Mouse (Mus musculus): ENCODE measurements around the gene Slit1. TPM values are rescaled to one million over a fixed set of nuclear protein-coding genes. Genes with fewer than 3 reads are reported as not detected.

Slit1 gene
- polyA plus RNA-seq, 1 experiment, result 0.06 TPM

DNA sequence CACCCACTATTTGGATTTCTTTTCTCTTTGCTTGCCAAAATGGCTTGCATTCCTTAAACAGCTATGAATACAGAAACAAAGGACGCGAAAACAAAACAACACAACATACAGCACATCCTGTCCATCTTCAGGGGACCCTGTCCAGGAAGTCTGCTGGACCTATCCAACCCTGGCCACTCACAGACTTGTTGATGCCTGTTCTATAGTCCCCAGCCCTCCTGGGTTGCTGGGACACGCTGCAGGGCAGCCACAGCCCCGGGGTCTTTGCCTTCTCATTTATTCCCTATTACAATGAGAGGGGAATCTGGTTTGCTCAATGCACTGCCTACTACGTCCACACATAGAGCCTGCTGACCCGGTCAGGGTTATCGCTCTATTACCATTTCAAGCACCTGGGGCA, 72.5 kb downstream of the Slit1 start:
- TF ChIP-seq GATA1 (IDR thresholded peaks at IDR 0.05; ENCODE audit: low read length) (no peak), TAL1 (IDR thresholded peaks at IDR 0.05; ENCODE audit: low read length) (no peak)
- Histone ChIP-seq H3K27me3 (ENCODE audit: control insufficient read depth) (peaks cover 6% of the 10 kb centered on the region; the same call in 1 of the 2 replicates), H3K4me1 (ENCODE audit: control insufficient read depth) (no peaks in the 10 kb centered on the region)

DNA sequence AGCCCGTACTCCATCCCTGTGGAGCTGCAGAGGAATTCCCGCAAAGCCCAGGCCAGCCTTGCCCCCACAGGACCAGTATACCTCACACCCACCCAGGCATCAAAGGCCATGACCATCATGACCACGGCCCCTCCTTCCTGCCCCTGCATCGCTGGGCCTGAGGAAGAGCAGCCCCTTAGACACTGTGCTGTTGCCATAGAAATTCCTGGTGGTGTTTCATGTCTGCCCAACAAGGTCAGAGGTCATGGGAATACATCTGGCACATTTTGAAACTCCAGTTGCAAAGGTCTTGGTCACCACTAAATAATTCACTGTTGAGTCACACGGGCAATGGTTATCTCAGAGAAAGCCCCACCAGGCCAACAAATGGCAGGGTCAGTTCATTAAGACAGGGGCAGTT, 73.0 kb downstream of the Slit1 start:
- peaks cover 6% of the 10 kb centered on the region; the same call in 1 of the 2 replicates for H3K27me3 ChIP-seq (ENCODE audit: control insufficient read depth)
- H3K36me3 ChIP-seq (ENCODE audit: control insufficient read depth), result no peaks in the 10 kb centered on the region
- no peak overlapping the region for H3K4me3 ChIP-seq (replicated peaks)
- H3K4me1 ChIP-seq (ENCODE audit: control insufficient read depth), result no peaks in the 10 kb centered on the region
- H3K9me3 ChIP-seq (ENCODE audit: control insufficient read depth, low read length), result no peaks in the 10 kb centered on the region
- TF ChIP-seq GATA1 (IDR thresholded peaks at IDR 0.05; ENCODE audit: low read length) (no peak), TAL1 (IDR thresholded peaks at IDR 0.05; ENCODE audit: low read length) (no peak)

More for the DNA sequence above, 72.5 kb downstream of the Slit1 start:
- H3K4me3 ChIP-seq (replicated peaks), result no peak overlapping the region
- H3K36me3 ChIP-seq (ENCODE audit: control insufficient read depth), result no peaks in the 10 kb centered on the region
- no peaks in the 10 kb centered on the region for H3K9me3 ChIP-seq (ENCODE audit: control insufficient read depth, low read length)

DNA sequence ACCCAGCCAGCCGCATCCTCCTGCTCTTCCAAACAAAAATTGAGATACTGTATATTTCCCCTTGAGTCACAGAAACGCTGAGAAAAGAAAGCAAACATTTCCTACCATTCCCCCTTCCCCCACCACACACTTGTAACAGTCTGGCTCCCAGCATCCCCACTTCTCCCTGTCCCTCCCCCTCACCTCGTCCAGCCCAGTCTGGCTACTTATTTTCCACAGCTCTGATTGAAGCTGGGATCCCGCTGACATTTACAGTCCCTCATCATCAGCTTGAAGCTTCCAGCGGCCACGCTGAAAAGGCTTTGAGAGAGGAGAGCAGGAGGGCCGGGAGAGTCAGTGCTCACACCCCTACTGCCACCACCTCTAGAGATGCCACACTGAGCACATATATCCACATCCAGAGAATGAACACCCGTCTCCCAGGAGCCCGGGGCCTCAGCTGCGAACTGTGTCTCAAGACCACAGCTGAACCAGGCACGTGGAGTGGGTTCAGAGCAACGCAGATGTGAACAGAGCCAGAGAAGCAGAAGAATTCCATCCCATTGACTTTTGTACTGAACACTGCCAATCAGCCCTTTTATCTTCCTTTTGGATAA, 73.6 kb downstream of the Slit1 start:
- Histone ChIP-seq H3K27me3 (ENCODE audit: control insufficient read depth) (peaks cover 12% of the 10 kb centered on the region), H3K36me3 (ENCODE audit: control insufficient read depth) (no peaks in the 10 kb centered on the region), H3K9me3 (ENCODE audit: control insufficient read depth, low read length) (no peaks in the 10 kb centered on the region), H3K4me1 (ENCODE audit: control insufficient read depth) (no peaks in the 10 kb centered on the region), H3K4me3 (replicated peaks) (no peak overlapping the region)
- TF ChIP-seq TAL1 (IDR thresholded peaks at IDR 0.05; ENCODE audit: low read length) (no peak), GATA1 (IDR thresholded peaks at IDR 0.05; ENCODE audit: low read length) (no peak)

- Histone ChIP-seq H3K4me3 (replicated peaks) (no peak overlapping the region), H3K27me3 (ENCODE audit: control insufficient read depth) (peaks cover 23% of the 10 kb centered on the region)
- TF ChIP-seq GATA1 (IDR thresholded peaks at IDR 0.05; ENCODE audit: low read length) (no peak), TAL1 (IDR thresholded peaks at IDR 0.05; ENCODE audit: low read length) (no peak)
These were observed 75.9 kb downstream of the Slit1 start for GRCm38 (mm10) chr19:41667591-41667990.

DNA sequence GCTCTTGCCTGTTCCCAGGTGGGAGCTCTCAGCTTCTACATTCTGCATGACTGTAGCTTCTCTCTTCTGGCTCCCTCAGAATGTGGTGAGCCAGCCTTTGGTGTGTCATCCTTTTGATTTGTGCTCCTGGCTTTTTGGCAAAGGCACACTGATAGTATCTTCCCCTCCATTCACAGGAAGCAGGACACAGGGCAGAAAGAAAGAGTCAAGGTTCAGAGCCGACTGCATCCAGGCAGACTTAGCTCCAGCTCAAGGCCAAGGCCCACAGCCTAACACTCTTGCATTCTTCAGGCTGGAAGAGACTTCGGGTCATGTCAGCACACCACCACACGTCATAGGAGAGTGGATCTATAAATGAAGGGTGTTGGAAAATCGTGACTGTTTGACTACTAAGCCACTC, 77.5 kb downstream of the Slit1 start:
- TF ChIP-seq GATA1 (IDR thresholded peaks at IDR 0.05; ENCODE audit: low read length), result no peak
- no peak for TF ChIP-seq TAL1 (IDR thresholded peaks at IDR 0.05; ENCODE audit: low read length)
- H3K27me3 ChIP-seq (ENCODE audit: control insufficient read depth), result peaks cover 23% of the 10 kb centered on the region
- H3K9me3 ChIP-seq (ENCODE audit: control insufficient read depth, low read length), result no peaks in the 10 kb centered on the region
- no peaks in the 10 kb centered on the region for H3K36me3 ChIP-seq (ENCODE audit: control insufficient read depth)
- H3K4me1 ChIP-seq (ENCODE audit: control insufficient read depth), result no peaks in the 10 kb centered on the region
- no peak overlapping the region for H3K4me3 ChIP-seq (replicated peaks)

More at GRCm38 (mm10) chr19:41667591-41667990, 75.9 kb downstream of the Slit1 start:
- Histone ChIP-seq H3K9me3 (ENCODE audit: control insufficient read depth, low read length) (no peaks in the 10 kb centered on the region), H3K4me1 (ENCODE audit: control insufficient read depth) (no peaks in the 10 kb centered on the region), H3K36me3 (ENCODE audit: control insufficient read depth) (no peaks in the 10 kb centered on the region)

GRCm38 (mm10) chr19:41663506-41664242, 79.8 kb downstream of the Slit1 start:
- TF ChIP-seq TAL1 (IDR thresholded peaks at IDR 0.05; ENCODE audit: low read length) (no peak; the same call in 2 of the 3 replicates), GATA1 (IDR thresholded peaks at IDR 0.05; ENCODE audit: low read length) (no peak)
- H3K4me3 ChIP-seq (replicated peaks), result no peak overlapping the region
- no peaks in the 10 kb centered on the region for H3K4me1 ChIP-seq (ENCODE audit: control insufficient read depth)
- H3K36me3 ChIP-seq (ENCODE audit: control insufficient read depth), result no peaks in the 10 kb centered on the region
- H3K9me3 ChIP-seq (ENCODE audit: control insufficient read depth, low read length), result no peaks in the 10 kb centered on the region
- peaks cover 23% of the 10 kb centered on the region for H3K27me3 ChIP-seq (ENCODE audit: control insufficient read depth)

- Histone ChIP-seq H3K36me3 (ENCODE audit: control insufficient read depth) (no peaks in the 10 kb centered on the region), H3K9me3 (ENCODE audit: control insufficient read depth, low read length) (no peaks in the 10 kb centered on the region), H3K27me3 (ENCODE audit: control insufficient read depth) (peaks cover 36% of the 10 kb centered on the region), H3K4me1 (ENCODE audit: control insufficient read depth) (no peaks in the 10 kb centered on the region), H3K4me3 (replicated peaks) (no peak overlapping the region)
- TF ChIP-seq TAL1 (IDR thresholded peaks at IDR 0.05; ENCODE audit: low read length) (no peak), GATA1 (IDR thresholded peaks at IDR 0.05; ENCODE audit: low read length) (no peak)
These were observed 82.0 kb downstream of the Slit1 start for GRCm38 (mm10) chr19:41661466-41661865.

DNA sequence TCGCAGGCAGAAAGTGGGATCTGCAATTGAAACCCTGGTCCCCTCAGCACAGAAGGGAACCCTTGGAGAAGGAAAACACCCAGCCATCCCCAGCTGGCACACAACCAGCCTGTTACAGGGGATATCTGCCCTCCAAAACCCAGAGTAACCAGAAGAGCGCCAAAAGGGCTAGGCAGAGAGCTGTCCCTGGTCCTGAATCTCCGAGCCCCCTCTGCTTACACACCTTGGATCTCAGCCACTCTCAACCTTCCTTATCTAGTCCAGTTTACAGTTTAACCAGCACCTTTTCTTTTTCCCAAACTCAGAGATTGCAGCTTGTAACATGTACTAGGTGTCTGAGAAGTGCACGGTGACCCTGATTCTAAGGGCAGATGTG, 82.5 kb downstream of the Slit1 start:
- H3K4me3 ChIP-seq (replicated peaks), result no peak overlapping the region
- no peaks in the 10 kb centered on the region for H3K4me1 ChIP-seq (ENCODE audit: control insufficient read depth)
- H3K27me3 ChIP-seq (ENCODE audit: control insufficient read depth), result peaks cover 36% of the 10 kb centered on the region
- TF ChIP-seq GATA1 (IDR thresholded peaks at IDR 0.05; ENCODE audit: low read length) (no peak), TAL1 (IDR thresholded peaks at IDR 0.05; ENCODE audit: low read length) (no peak)
- H3K36me3 ChIP-seq (ENCODE audit: control insufficient read depth), result no peaks in the 10 kb centered on the region
- no peaks in the 10 kb centered on the region for H3K9me3 ChIP-seq (ENCODE audit: control insufficient read depth, low read length)

DNA sequence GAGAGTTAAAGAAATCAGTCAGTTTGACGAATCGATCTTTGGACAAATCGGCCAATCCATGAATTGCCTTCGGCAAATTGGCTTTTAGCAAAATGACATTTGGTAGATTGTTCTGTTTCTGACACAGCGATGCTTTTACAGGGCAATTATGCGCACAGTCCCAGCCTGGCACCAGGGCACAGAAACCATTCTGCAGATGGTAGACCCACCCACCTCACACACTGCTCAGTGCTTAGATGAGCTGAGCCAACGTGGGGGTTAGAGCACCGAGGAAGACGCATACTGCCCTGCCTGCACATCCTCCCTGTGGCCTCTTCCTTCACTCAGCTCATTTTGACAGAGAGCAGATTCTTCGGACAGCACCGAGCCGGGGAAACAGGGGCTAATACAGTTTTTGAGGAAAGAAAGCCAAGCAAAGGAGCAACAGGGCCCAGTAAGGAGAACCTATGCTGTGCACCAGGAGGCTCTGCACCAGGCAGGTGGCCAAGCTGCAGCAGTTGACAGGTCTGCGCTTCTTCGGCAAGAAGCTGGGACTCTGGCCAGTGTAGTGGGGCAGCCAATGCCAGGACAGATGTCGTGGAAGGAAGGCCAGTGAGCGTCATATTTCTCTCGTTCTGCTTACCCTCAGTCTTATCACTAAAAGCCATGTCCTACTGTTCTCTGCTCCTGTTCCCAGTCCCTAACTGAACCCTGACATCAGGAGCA, 83.0 kb downstream of the Slit1 start:
- peaks cover 36% of the 10 kb centered on the region for H3K27me3 ChIP-seq (ENCODE audit: control insufficient read depth)
- H3K4me1 ChIP-seq (ENCODE audit: control insufficient read depth), result no peaks in the 10 kb centered on the region
- H3K9me3 ChIP-seq (ENCODE audit: control insufficient read depth, low read length), result no peaks in the 10 kb centered on the region
- H3K4me3 ChIP-seq (replicated peaks), result no peak overlapping the region
- TF ChIP-seq TAL1 (IDR thresholded peaks at IDR 0.05; ENCODE audit: low read length) (no peak), GATA1 (IDR thresholded peaks at IDR 0.05; ENCODE audit: low read length) (no peak)
- no peaks in the 10 kb centered on the region for H3K36me3 ChIP-seq (ENCODE audit: control insufficient read depth)
